Mouse (Mus musculus) liver, adult 2 months (tissue): ENCODE measurements around the gene Pafah1b2.
A peak's percentile ranks its signal among the peaks of the same experiment; 100 is the strongest.

Experiments
- CTCF ChIP-seq: fragments of 200-500 bp; IDR thresholded peaks from 2 replicates; pipeline ENCODE4 v1.5.1; 2011; ENCODE audit warnings: low read depth, low read length, control low read depth
- POLR2A ChIP-seq: fragments of 200-500 bp; IDR thresholded peaks from 2 replicates; pipeline ENCODE4 v1.6.1; 2011; ENCODE audit warnings: low read length, control low read depth; ENCODE audit not compliant: insufficient read depth; ENCODE audit errors: extremely low read depth

DNA sequence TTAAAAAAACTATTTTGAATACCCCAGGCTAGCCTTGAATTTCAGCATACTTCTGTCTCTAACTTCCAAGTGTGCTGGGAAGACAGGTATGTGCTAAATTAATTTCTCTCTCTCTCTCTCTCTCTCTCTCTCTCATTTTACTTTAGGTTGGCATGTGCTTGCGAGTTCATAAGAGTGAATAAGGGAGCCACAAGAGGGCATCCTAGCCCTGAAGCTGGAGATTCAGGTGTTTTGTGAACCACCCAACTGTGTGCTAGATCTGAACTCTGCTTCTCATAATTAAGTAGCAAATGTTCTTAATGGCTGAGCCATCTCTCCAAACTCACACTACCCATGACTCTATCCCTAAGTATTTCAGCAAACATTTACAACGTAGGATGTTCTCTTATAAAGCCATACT, 35.6 kb downstream of the Pafah1b2 start:
- TF ChIP-seq POLR2A (no peak), CTCF (0 out of 2 replicates have a peak, but pooled peaks have one; percentile 9)
